Mouse (Mus musculus): ENCODE data around the gene Dnm3. TPM values are rescaled to one million over a fixed set of nuclear protein-coding genes. Genes with fewer than 3 reads are reported as not detected.

Dnm3 gene
- polyA plus RNA-seq, 1 experiment from 2014 or later, result 59.4 TPM

GRCm38 (mm10) chr1:162463676-162464075, 14.2 kb downstream of the Dnm3 start:
- H3K9me3 ChIP-seq, result no peaks in the 10 kb centered on the region

GRCm38 (mm10) chr1:162458711-162459110, 19.1 kb downstream of the Dnm3 start:
- no peak overlapping the region for H3K27ac ChIP-seq (replicated peaks)
- ATAC-seq (ENCODE audit: low FRiP score, low read depth), result no peak
- 70% methylated on average over 2 of the region's 2 CpGs for WGBS
- H3K4me1 ChIP-seq (replicated peaks), result peaks cover 1% of the 10 kb centered on the region
- no peak overlapping the region for H3K4me2 ChIP-seq
- H3K4me3 ChIP-seq, result no peak overlapping the region
- no peak overlapping the region for H3K9ac ChIP-seq
- no peaks in the 10 kb centered on the region for H3K9me3 ChIP-seq
- no peaks in the 10 kb centered on the region for H3K27me3 ChIP-seq
- no peaks in the 10 kb centered on the region for H3K36me3 ChIP-seq

More at GRCm38 (mm10) chr1:162463676-162464075, 14.2 kb downstream of the Dnm3 start:
- Histone ChIP-seq H3K27ac (replicated peaks) (no peak overlapping the region), H3K36me3 (no peaks in the 10 kb centered on the region), H3K4me2 (no peak overlapping the region), H3K9ac (no peak overlapping the region), H3K27me3 (no peaks in the 10 kb centered on the region), H3K4me3 (no peak overlapping the region), H3K4me1 (replicated peaks) (no peaks in the 10 kb centered on the region)
- 72% methylated on average over 8 of the region's 8 CpGs for WGBS
- no peak for ATAC-seq (ENCODE audit: low FRiP score, low read depth)

GRCm38 (mm10) chr1:162456861-162457260, 21.0 kb downstream of the Dnm3 start:
- Histone ChIP-seq H3K27me3 (no peaks in the 10 kb centered on the region), H3K36me3 (no peaks in the 10 kb centered on the region), H3K4me3 (no peak overlapping the region), H3K9me3 (no peaks in the 10 kb centered on the region), H3K27ac (replicated peaks) (no peak overlapping the region), H3K4me2 (no peak overlapping the region), H3K4me1 (replicated peaks) (peaks cover 7% of the 10 kb centered on the region), H3K9ac (no peak overlapping the region)
- 96% methylated on average over 6 of the region's 6 CpGs for WGBS
- ATAC-seq (ENCODE audit: low FRiP score, low read depth), result no peak

GRCm38 (mm10) chr1:162456406-162456805, 21.4 kb downstream of the Dnm3 start:
- no peak overlapping the region for H3K9ac ChIP-seq
- H3K27ac ChIP-seq (replicated peaks), result no peak overlapping the region
- no peak overlapping the region for H3K4me2 ChIP-seq
- no peak overlapping the region for H3K4me3 ChIP-seq
- H3K36me3 ChIP-seq, result no peaks in the 10 kb centered on the region
- 90% methylated on average over 4 of the region's 4 CpGs for WGBS
- H3K4me1 ChIP-seq (replicated peaks), result peaks cover 7% of the 10 kb centered on the region
- H3K27me3 ChIP-seq, result no peaks in the 10 kb centered on the region
- no peak for ATAC-seq (ENCODE audit: low FRiP score, low read depth)
- no peaks in the 10 kb centered on the region for H3K9me3 ChIP-seq

GRCm38 (mm10) chr1:162453578-162453977, 24.3 kb downstream of the Dnm3 start:
- H3K4me1 ChIP-seq (replicated peaks), result peaks cover 7% of the 10 kb centered on the region
- no peaks in the 10 kb centered on the region for H3K9me3 ChIP-seq
- no peak overlapping the region for H3K27ac ChIP-seq (replicated peaks)
- no peak overlapping the region for H3K4me2 ChIP-seq
- no peak overlapping the region for H3K4me3 ChIP-seq
- H3K9ac ChIP-seq, result no peak overlapping the region
- ATAC-seq (ENCODE audit: low FRiP score, low read depth), result peak; percentile 68; the same call in 1 of the 2 replicates
- no peaks in the 10 kb centered on the region for H3K36me3 ChIP-seq
- no peaks in the 10 kb centered on the region for H3K27me3 ChIP-seq
- WGBS, result 39% methylated on average over 8 of the region's 8 CpGs

- 72% methylated on average over 6 of the region's 6 CpGs for WGBS
- peaks cover 7% of the 10 kb centered on the region for H3K4me1 ChIP-seq (replicated peaks)
- ATAC-seq (ENCODE audit: low FRiP score, low read depth), result no peak
These were observed 24.8 kb downstream of the Dnm3 start for GRCm38 (mm10) chr1:162453030-162453429.

GRCm38 (mm10) chr1:162449161-162449909, 28.5 kb downstream of the Dnm3 start:
- Histone ChIP-seq H3K4me3 (no peak overlapping the region), H3K27me3 (no peaks in the 10 kb centered on the region), H3K9me3 (no peaks in the 10 kb centered on the region), H3K9ac (no peak overlapping the region), H3K36me3 (no peaks in the 10 kb centered on the region), H3K4me1 (replicated peaks) (peaks cover 7% of the 10 kb centered on the region), H3K4me2 (no peak overlapping the region), H3K27ac (replicated peaks) (no peak overlapping the region)
- ATAC-seq (ENCODE audit: low FRiP score, low read depth), result no peak
- 79% methylated on average over 3 of the region's 3 CpGs for WGBS

More at GRCm38 (mm10) chr1:162453030-162453429, 24.8 kb downstream of the Dnm3 start:
- Histone ChIP-seq H3K27ac (replicated peaks) (no peak overlapping the region), H3K4me2 (no peak overlapping the region), H3K36me3 (no peaks in the 10 kb centered on the region), H3K9me3 (no peaks in the 10 kb centered on the region), H3K4me3 (no peak overlapping the region), H3K27me3 (no peaks in the 10 kb centered on the region), H3K9ac (no peak overlapping the region)

GRCm38 (mm10) chr1:162444805-162445204, 33.0 kb downstream of the Dnm3 start:
- no peaks in the 10 kb centered on the region for H3K4me1 ChIP-seq (replicated peaks)
- H3K27ac ChIP-seq (replicated peaks), result no peak overlapping the region
- WGBS, result 91% methylated on average over 8 of the region's 8 CpGs
- no peak for ATAC-seq (ENCODE audit: low FRiP score, low read depth)
- H3K9ac ChIP-seq, result no peak overlapping the region
- H3K27me3 ChIP-seq, result no peaks in the 10 kb centered on the region
- H3K4me2 ChIP-seq, result no peak overlapping the region
- H3K36me3 ChIP-seq, result no peaks in the 10 kb centered on the region
- no peaks in the 10 kb centered on the region for H3K9me3 ChIP-seq
- no peak overlapping the region for H3K4me3 ChIP-seq

GRCm38 (mm10) chr1:162439576-162439975, 38.3 kb downstream of the Dnm3 start:
- Histone ChIP-seq H3K9ac (no peak overlapping the region), H3K4me2 (no peak overlapping the region), H3K27me3 (no peaks in the 10 kb centered on the region), H3K4me1 (replicated peaks) (no peaks in the 10 kb centered on the region), H3K9me3 (no peaks in the 10 kb centered on the region), H3K27ac (replicated peaks) (no peak overlapping the region), H3K4me3 (no peak overlapping the region), H3K36me3 (no peaks in the 10 kb centered on the region)
- ATAC-seq (ENCODE audit: low FRiP score, low read depth), result no peak

GRCm38 (mm10) chr1:162436672-162437071, 41.2 kb downstream of the Dnm3 start:
- 61% methylated on average over 3 of the region's 3 CpGs for WGBS
- Histone ChIP-seq H3K27ac (replicated peaks) (no peak overlapping the region), H3K4me1 (replicated peaks) (no peaks in the 10 kb centered on the region), H3K9ac (no peak overlapping the region), H3K4me2 (no peak overlapping the region), H3K36me3 (no peaks in the 10 kb centered on the region), H3K27me3 (no peaks in the 10 kb centered on the region), H3K4me3 (no peak overlapping the region), H3K9me3 (no peaks in the 10 kb centered on the region)
- ATAC-seq (ENCODE audit: low FRiP score, low read depth), result no peak

GRCm38 (mm10) chr1:162428904-162429303, 48.9 kb downstream of the Dnm3 start:
- no peaks in the 10 kb centered on the region for H3K27me3 ChIP-seq

GRCm38 (mm10) chr1:162425930-162426478, 51.8 kb downstream of the Dnm3 start:
- WGBS, result 44% methylated on average over 15 of the region's 15 CpGs
- Histone ChIP-seq H3K27ac (replicated peaks) (no peak overlapping the region), H3K27me3 (no peaks in the 10 kb centered on the region), H3K9ac (no peak overlapping the region), H3K4me1 (replicated peaks) (peaks cover 7% of the 10 kb centered on the region; the same call in 1 of the 2 replicates), H3K36me3 (no peaks in the 10 kb centered on the region), H3K4me2 (no peak overlapping the region; the same call in 1 of the 2 replicates), H3K9me3 (no peaks in the 10 kb centered on the region), H3K4me3 (no peak overlapping the region)
- ATAC-seq (ENCODE audit: low FRiP score, low read depth), result no peak; the same call in 1 of the 2 replicates

More at GRCm38 (mm10) chr1:162428904-162429303, 48.9 kb downstream of the Dnm3 start:
- ATAC-seq (ENCODE audit: low FRiP score, low read depth), result no peak
- H3K4me1 ChIP-seq (replicated peaks), result peaks cover 7% of the 10 kb centered on the region; the same call in 1 of the 2 replicates
- no peak overlapping the region for H3K4me3 ChIP-seq
- no peak overlapping the region for H3K27ac ChIP-seq (replicated peaks)
- H3K9me3 ChIP-seq, result no peaks in the 10 kb centered on the region
- no peak overlapping the region for H3K9ac ChIP-seq
- 79% methylated on average over 2 of the region's 2 CpGs for WGBS
- no peak overlapping the region for H3K4me2 ChIP-seq
- H3K36me3 ChIP-seq, result no peaks in the 10 kb centered on the region

Data from hindbrain, embryonic 15.5 days (tissue).